Mouse (Mus musculus) cortical plate, adult 2 months (tissue): ENCODE results near the gene Gm10778. TPM values are rescaled to one million over a fixed set of nuclear protein-coding genes. Genes with fewer than 3 reads are reported as not detected.

Experiments
- polyA plus RNA-seq: library from polyadenylated mRNA; depleted of rRNA; stranded (reverse); fragments of >200 nt; gene quantifications from 2 replicates; pipeline ENCODE4 v1.2.3, GENCODE M21; 2012; rRNA removed

Gene Gm10778
- polyA plus RNA-seq, 1 experiment = 3.3 TPM

Other genes with a start within 250 kb of the Gm10778 start
- 52.2 and 54.5 TPM in 2 replicates for gene Nfic, start 193.4 kb upstream of the Gm10778 start, polyA plus RNA-seq
- 307 and 309 TPM in 2 replicates for gene Celf5, start 166.3 kb upstream of the Gm10778 start, polyA plus RNA-seq
- 124 and 129 TPM in 2 replicates for gene Ncln, start 152.7 kb upstream of the Gm10778 start, polyA plus RNA-seq
- 0.87 and 1.1 TPM in 2 replicates for gene S1pr4, start 148.9 kb upstream of the Gm10778 start, polyA plus RNA-seq
- 3.4 and 3.9 TPM in 2 replicates for gene Gna15, start 124.8 kb upstream of the Gm10778 start, polyA plus RNA-seq
- 147 and 154 TPM in 2 replicates for gene Gna11, start 103.9 kb upstream of the Gm10778 start, polyA plus RNA-seq
- 897 and 916 TPM in 2 replicates for gene Aes, start 89.6 kb upstream of the Gm10778 start, polyA plus RNA-seq
- gene Tle2, start 74.5 kb upstream of the Gm10778 start, polyA plus RNA-seq = 97.8 and 112 TPM in 2 replicates
- 21.2 and 25.3 TPM in 2 replicates for gene Tle6, start 48.0 kb upstream of the Gm10778 start, polyA plus RNA-seq
- 3.7 and 4.2 TPM in 2 replicates for gene BC025920, start 42.8 kb upstream of the Gm10778 start, polyA plus RNA-seq
- 31.2 and 33.3 TPM in 2 replicates for gene Sirt6, start 21.3 kb upstream of the Gm10778 start, polyA plus RNA-seq
- gene Ankrd24, start 20.5 kb upstream of the Gm10778 start, polyA plus RNA-seq = 143 and 144 TPM in 2 replicates
- 5.0 and 7.1 TPM in 2 replicates for gene Zfp433, start 55.8 kb downstream of the Gm10778 start, polyA plus RNA-seq
- 6.2 and 6.9 TPM in 2 replicates for gene Gm3055, start 122.1 kb downstream of the Gm10778 start, polyA plus RNA-seq
- gene Gm4767, start 163.1 kb downstream of the Gm10778 start, polyA plus RNA-seq = 0.49 and 0.65 TPM in 2 replicates
- gene Gm32687, start 214.9 kb downstream of the Gm10778 start, polyA plus RNA-seq = 3.5 and 3.6 TPM in 2 replicates